Mouse (Mus musculus) liver, postnatal 0 days (tissue): Measurements from ENCODE around the gene Samd13. TPM values are rescaled to one million over a fixed set of nuclear protein-coding genes. Genes with fewer than 3 reads are reported as not detected.

Experiments
- ATAC-seq: fragments of 200-750 bp; cut with Nextera tagmentation; 2 replicates; pipeline ENCODE4 v1.8.0; 2017; ENCODE audit warnings: mild to moderate bottlenecking, moderate library complexity
- DNase-seq: peaks from one replicate; pipeline ENCODE4 v3.0.0-alpha.2; 2016
- H3K27ac ChIP-seq: fragments of 300-500 bp; sonication (generic); 2 replicates; pipeline ENCODE4 v1.5.1; 2014; ENCODE audit warnings: antibody characterized with exemption, moderate library complexity, mild to moderate bottlenecking, low read depth
- H3K27me3 ChIP-seq: fragments of 300-500 bp; sonication (generic); 2 replicates; pipeline ENCODE4 v1.6.1; 2014; ENCODE audit warnings: low read length, control low read depth, mixed read lengths; ENCODE audit not compliant: insufficient read depth
- H3K36me3 ChIP-seq: fragments of 300-500 bp; sonication (generic); replicated peaks from 2 replicates; pipeline ENCODE4 v1.6.1; 2014; ENCODE audit warnings: mild to moderate bottlenecking, control low read depth, low read length, moderate library complexity, mixed read lengths; ENCODE audit not compliant: insufficient read depth
- H3K4me1 ChIP-seq: fragments of 300-500 bp; sonication (generic); 2 replicates; pipeline ENCODE4 v1.6.1; 2014; ENCODE audit warnings: antibody characterized with exemption, mild to moderate bottlenecking, control low read depth; ENCODE audit not compliant: insufficient read depth
- H3K4me2 ChIP-seq: fragments of 300-500 bp; sonication (generic); 2 replicates; pipeline ENCODE4 v1.6.1; 2014; ENCODE audit warnings: low read depth, mild to moderate bottlenecking, low read length, moderate library complexity, mixed read lengths
- H3K4me3 ChIP-seq: fragments of 300-500 bp; sonication (generic); 2 replicates; pipeline ENCODE4 v1.5.1; 2014; ENCODE audit warnings: low read depth, low read length
- H3K9ac ChIP-seq: fragments of 300-500 bp; sonication (generic); replicated peaks from 2 replicates; pipeline ENCODE4 v1.6.1; 2014; ENCODE audit warnings: mild to moderate bottlenecking, moderate library complexity
- H3K9me3 ChIP-seq: fragments of 300-500 bp; sonication (generic); 2 replicates; pipeline ENCODE4 v1.6.1; 2016; ENCODE audit warnings: mild to moderate bottlenecking, control low read depth, low read length, mixed read lengths
- CTCF ChIP-seq: sonication (generic); IDR thresholded peaks from 2 replicates; pipeline ENCODE4 v1.5.1; 2016; ENCODE audit warnings: antibody characterized with exemption, low read depth
- EP300 ChIP-seq: IDR thresholded peaks from 2 replicates; pipeline ENCODE4 v1.6.1; 2016; ENCODE audit warnings: antibody characterized with exemption, low read depth, mild to moderate bottlenecking
- WGBS: fragments of 180-500 bp; shearing (Covaris S2); extraction: QIAGEN DNeasy Blood & Tissue Kit; methylation state at CpG from one replicate; pipeline ENCODE4 v1.1.7; 2014; ENCODE audit not compliant: insufficient replicate concordance; 5-methylcytosine and 5-hydroxymethylcytosine counted together
- polyA plus RNA-seq: library from polyadenylated mRNA; unstranded; fragments of >200 nt; fragmentation: Nextera tagmentation; extraction: Ambion mirVana; gene quantifications from 2 replicates; pipeline ENCODE4 v1.2.1, GENCODE M21; 2015

Gene Samd13
- polyA plus RNA-seq, 1 experiment from 2014 or later, result not detected

DNA sequence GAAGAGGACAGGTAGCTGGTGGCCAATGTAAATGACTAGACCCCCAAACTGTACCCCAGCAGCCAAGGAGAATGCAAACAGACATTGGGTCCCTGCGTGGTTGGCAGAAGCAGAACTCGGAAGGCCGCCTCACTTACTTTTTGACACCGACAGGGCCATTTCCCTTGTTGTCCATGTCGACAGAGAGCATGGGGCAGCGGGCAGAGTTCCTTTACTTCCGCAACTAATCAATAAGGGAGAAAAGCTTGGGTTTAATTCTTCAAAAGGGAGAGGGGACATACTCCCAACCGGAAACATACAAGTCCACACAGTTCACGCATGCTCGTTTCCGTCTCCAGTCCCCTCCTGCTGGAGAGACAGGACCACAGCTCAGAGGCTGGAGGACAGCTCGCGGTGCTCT lies 4.8 kb downstream of the Samd13 start:
- H3K36me3 ChIP-seq, result no peaks in the 10 kb centered on the region
- no peak overlapping the region for H3K9ac ChIP-seq

DNA sequence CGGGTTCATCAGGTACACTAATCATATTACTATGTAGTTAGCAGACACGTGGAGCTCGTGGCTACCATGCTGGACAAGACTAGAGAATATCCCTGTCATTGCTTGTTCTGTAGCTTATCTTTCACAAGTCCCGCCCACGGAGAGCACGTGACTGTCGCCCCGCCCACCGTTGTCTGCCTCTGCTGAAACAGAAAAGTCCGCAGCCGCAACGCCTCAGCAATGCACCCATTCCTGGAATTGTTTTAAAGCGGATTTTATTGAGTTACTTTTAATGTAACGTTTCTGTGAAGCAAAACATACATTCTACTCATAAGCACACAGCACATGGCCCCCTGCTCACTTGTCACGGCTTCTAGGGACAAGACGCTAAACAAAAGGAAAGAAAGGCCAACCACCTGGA lies 5.7 kb downstream of the Samd13 start:
- TF ChIP-seq EP300 (no peak), CTCF (no peak)
- ATAC-seq, result no peak

More for the DNA sequence above, 4.8 kb downstream of the Samd13 start:
- no peak overlapping the region for H3K4me2 ChIP-seq
- DNase-seq, result no peak
- WGBS, result 80% methylated on average over 13 of the region's 13 CpGs
- peaks cover 18% of the 10 kb centered on the region for H3K4me1 ChIP-seq
- no peak for ATAC-seq
- no peak overlapping the region for H3K27ac ChIP-seq
- H3K27me3 ChIP-seq, result 0 out of 2 replicates have a peak, but pooled peaks cover 4% of the 10 kb centered on the region
- H3K9me3 ChIP-seq, result no peaks in the 10 kb centered on the region
- no peak overlapping the region for H3K4me3 ChIP-seq
- TF ChIP-seq EP300 (no peak), CTCF (no peak)

DNA sequence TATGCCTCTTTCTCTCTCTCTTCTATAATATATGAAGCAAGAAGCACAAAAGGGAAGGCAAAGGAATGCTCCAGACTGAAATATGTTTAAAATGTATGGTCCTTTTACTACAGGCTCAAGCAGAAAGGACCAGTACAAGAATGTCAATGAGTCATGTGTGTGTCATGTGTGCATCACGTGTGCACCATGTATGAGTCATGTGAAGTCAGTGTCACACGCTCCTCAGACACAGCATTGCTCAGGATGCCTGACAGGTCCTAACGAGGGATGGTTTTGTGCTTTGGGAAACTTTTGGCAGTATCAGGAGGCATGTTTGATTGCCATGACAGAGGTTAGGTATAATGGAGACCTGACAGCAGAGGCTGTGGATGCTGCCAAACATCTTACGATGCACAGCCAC lies 9.2 kb downstream of the Samd13 start:
- no peak for DNase-seq
- no peak for ATAC-seq
- no peaks in the 10 kb centered on the region for H3K27me3 ChIP-seq
- no peak overlapping the region for H3K27ac ChIP-seq
- TF ChIP-seq EP300 (no peak), CTCF (no peak)
- H3K9me3 ChIP-seq, result no peaks in the 10 kb centered on the region
- H3K36me3 ChIP-seq, result no peaks in the 10 kb centered on the region
- no peak overlapping the region for H3K4me3 ChIP-seq
- H3K9ac ChIP-seq, result no peak overlapping the region
- WGBS, result 80% methylated on average over 4 of the region's 4 CpGs
- H3K4me2 ChIP-seq, result no peak overlapping the region
- H3K4me1 ChIP-seq, result 0 out of 2 replicates have a peak, but pooled peaks cover 2% of the 10 kb centered on the region

More for the DNA sequence above, 5.7 kb downstream of the Samd13 start:
- H3K4me3 ChIP-seq, result no peak overlapping the region
- H3K27ac ChIP-seq, result no peak overlapping the region
- H3K4me2 ChIP-seq, result no peak overlapping the region
- DNase-seq, result no peak
- H3K4me1 ChIP-seq, result peaks cover 8% of the 10 kb centered on the region
- H3K36me3 ChIP-seq, result no peaks in the 10 kb centered on the region
- no peaks in the 10 kb centered on the region for H3K9me3 ChIP-seq
- WGBS, result 89% methylated on average over 16 of the region's 16 CpGs
- H3K27me3 ChIP-seq, result 0 out of 2 replicates have a peak, but pooled peaks cover under 1% of the 10 kb centered on the region
- H3K9ac ChIP-seq, result no peak overlapping the region

GRCm38 (mm10) chr3:146675101-146675500 lies 10.3 kb downstream of the Samd13 start:
- H3K9me3 ChIP-seq, result no peaks in the 10 kb centered on the region
- no peaks in the 10 kb centered on the region for H3K36me3 ChIP-seq
- no peak overlapping the region for H3K27ac ChIP-seq
- TF ChIP-seq CTCF (no peak), EP300 (no peak)
- no peak overlapping the region for H3K9ac ChIP-seq
- no peaks in the 10 kb centered on the region for H3K27me3 ChIP-seq
- DNase-seq (no peak), ATAC-seq (no peak)
- no peaks in the 10 kb centered on the region for H3K4me1 ChIP-seq
- no peak overlapping the region for H3K4me2 ChIP-seq
- H3K4me3 ChIP-seq, result no peak overlapping the region
- 53% methylated on average over 1 of the region's 1 CpGs for WGBS

DNA sequence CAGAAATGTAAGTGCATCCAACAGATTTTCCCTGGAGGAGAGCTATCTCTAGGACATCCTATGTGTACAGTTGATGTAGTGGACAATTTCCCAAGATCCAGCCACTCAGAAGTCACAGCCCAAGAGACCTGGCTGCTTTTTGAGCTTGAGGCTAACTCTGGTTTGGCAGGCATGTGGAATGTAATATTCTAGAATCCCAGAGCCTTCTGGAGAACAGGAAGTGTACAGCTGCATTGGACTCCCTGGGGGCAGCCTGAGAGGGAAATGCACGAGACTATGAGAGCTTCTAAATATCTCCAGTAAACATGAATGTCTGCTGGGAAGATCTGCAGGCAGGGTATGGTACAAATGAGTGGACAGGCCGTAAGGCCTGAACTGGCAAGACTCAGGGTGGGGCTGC lies 14.3 kb downstream of the Samd13 start:
- no peak for TF ChIP-seq EP300
- no peak for TF ChIP-seq CTCF
- WGBS, result 64% methylated on average over 2 of the region's 2 CpGs
- Histone ChIP-seq H3K4me3 (no peak overlapping the region), H3K4me2 (no peak overlapping the region), H3K9me3 (no peaks in the 10 kb centered on the region), H3K27me3 (no peaks in the 10 kb centered on the region), H3K36me3 (no peaks in the 10 kb centered on the region), H3K9ac (no peak overlapping the region), H3K27ac (no peak overlapping the region), H3K4me1 (no peaks in the 10 kb centered on the region)
- no peak for ATAC-seq
- no peak for DNase-seq

- Histone ChIP-seq H3K27ac (no peak overlapping the region), H3K9ac (no peak overlapping the region), H3K36me3 (no peaks in the 10 kb centered on the region), H3K27me3 (no peaks in the 10 kb centered on the region), H3K4me2 (no peak overlapping the region), H3K4me1 (no peaks in the 10 kb centered on the region), H3K9me3 (no peaks in the 10 kb centered on the region), H3K4me3 (no peak overlapping the region)
- DNase-seq (no peak), ATAC-seq (no peak)
- WGBS, result 73% methylated on average over 7 of the region's 7 CpGs
- TF ChIP-seq EP300, result no peak
- TF ChIP-seq CTCF, result no peak
Observed at GRCm38 (mm10) chr3:146661907-146662306, 23.5 kb downstream of the Samd13 start.

DNA sequence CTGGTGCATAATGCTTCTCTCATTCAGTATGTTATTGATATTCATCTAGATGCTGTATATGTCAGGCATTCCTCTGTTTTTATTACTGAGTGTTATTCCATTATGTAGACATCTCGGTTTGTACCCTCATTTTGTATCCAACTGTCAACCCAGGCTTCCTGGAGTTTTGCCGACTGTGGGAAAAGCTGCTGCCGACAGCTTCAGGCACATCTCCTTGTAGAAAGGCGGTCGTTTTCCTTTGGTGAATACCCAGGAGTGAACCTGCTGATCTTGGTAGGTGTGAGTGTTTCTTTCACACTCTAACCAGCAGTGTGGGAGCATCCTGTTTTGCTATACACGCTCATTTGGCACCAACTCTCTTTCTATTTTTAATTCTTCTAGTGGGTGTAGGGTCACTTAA lies 24.4 kb downstream of the Samd13 start:
- no peaks in the 10 kb centered on the region for H3K36me3 ChIP-seq
- TF ChIP-seq EP300, result no peak
- H3K27ac ChIP-seq, result no peak overlapping the region
- no peak overlapping the region for H3K4me3 ChIP-seq
- no peak for DNase-seq
- H3K4me1 ChIP-seq, result no peaks in the 10 kb centered on the region
- no peaks in the 10 kb centered on the region for H3K27me3 ChIP-seq
- H3K9me3 ChIP-seq, result no peaks in the 10 kb centered on the region
- 74% methylated on average over 6 of the region's 6 CpGs for WGBS
- no peak overlapping the region for H3K4me2 ChIP-seq
- no peak overlapping the region for H3K9ac ChIP-seq
- ATAC-seq, result no peak
